Mouse (Mus musculus): Measurements from ENCODE around the gene Gpc1.

Gpc1 gene

GRCm38 (mm10) chr1:92831188-92832001, at the start of gene Gpc1:
Gpc1 (plus strand) TSS chr1:92831645.
- peak; percentile 81 to 84 for DNase-seq

- DNase-seq: no peak
Measured at GRCm38 (mm10) chr1:92781862-92782261, 49.6 kb upstream of the Gpc1 start.

- no peak for DNase-seq
Measured at GRCm38 (mm10) chr1:92782587-92782986, 48.9 kb upstream of the Gpc1 start.

- DNase-seq: no peak
Measured at GRCm38 (mm10) chr1:92787221-92787620, 44.2 kb upstream of the Gpc1 start.

GRCm38 (mm10) chr1:92788049-92788448, 43.4 kb upstream of the Gpc1 start:
- no peak for DNase-seq

GRCm38 (mm10) chr1:92790628-92791027, 40.8 kb upstream of the Gpc1 start:
- no peak for DNase-seq

GRCm38 (mm10) chr1:92791070-92791831, 40.2 kb upstream of the Gpc1 start:
- no peak for DNase-seq

GRCm38 (mm10) chr1:92793781-92794180, 37.7 kb upstream of the Gpc1 start:
- no peak for DNase-seq

- no peak for DNase-seq
Measured at GRCm38 (mm10) chr1:92798425-92798824, 33.0 kb upstream of the Gpc1 start.

GRCm38 (mm10) chr1:92799653-92800052, 31.8 kb upstream of the Gpc1 start:
- DNase-seq: no peak

- no peak for DNase-seq
Measured at GRCm38 (mm10) chr1:92802362-92802761, 29.1 kb upstream of the Gpc1 start.

GRCm38 (mm10) chr1:92803376-92803775, 28.1 kb upstream of the Gpc1 start:
- DNase-seq: no peak

- no peak for DNase-seq
Measured at GRCm38 (mm10) chr1:92805181-92805580, 26.3 kb upstream of the Gpc1 start.

- DNase-seq: no peak
Measured at GRCm38 (mm10) chr1:92805836-92806235, 25.6 kb upstream of the Gpc1 start.

- no peak for DNase-seq
Measured at GRCm38 (mm10) chr1:92806720-92807119, 24.7 kb upstream of the Gpc1 start.

GRCm38 (mm10) chr1:92809621-92810020, 21.8 kb upstream of the Gpc1 start:
- DNase-seq: no peak

- no peak for DNase-seq
Measured at GRCm38 (mm10) chr1:92814319-92814718, 17.1 kb upstream of the Gpc1 start.

GRCm38 (mm10) chr1:92815100-92815499, 16.3 kb upstream of the Gpc1 start:
- DNase-seq: no peak

GRCm38 (mm10) chr1:92815756-92816294, 15.6 kb upstream of the Gpc1 start:
- no peak for DNase-seq

GRCm38 (mm10) chr1:92830626-92831187, 738 bp upstream of the Gpc1 start:
- no peak for DNase-seq

- DNase-seq: peak; percentile 37 to 41
Measured at GRCm38 (mm10) chr1:92832011-92833010, 866 bp downstream of the Gpc1 start.

All from thymus, postnatal 36 days (tissue).